Mouse (Mus musculus): ENCODE measurements at regions not wholly inside any gene's neighbourhood (a gene's known extent, or its start where the extent isn't known, plus 50 kb on each side); places are given as distances from the start of the nearest gene placed in this dataset.

DNA sequence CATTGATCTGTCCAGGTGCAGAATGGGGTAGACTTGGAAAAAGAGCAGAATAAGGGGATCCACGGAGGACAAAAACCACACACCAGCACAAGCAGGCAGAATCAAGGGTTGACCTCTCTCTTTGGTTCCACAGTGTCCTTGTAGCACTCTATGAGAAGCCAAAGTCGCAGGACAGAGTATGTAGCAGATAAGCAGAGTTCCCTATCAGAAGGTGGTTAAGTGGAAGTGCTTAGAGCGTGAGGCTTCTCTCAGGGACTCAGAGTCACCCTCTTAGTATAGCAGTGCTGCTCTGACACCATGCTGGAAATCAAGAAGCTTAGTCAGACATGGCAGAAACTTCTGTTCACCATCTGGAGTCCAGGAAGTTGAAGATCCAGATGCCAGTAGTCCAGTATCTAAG lies 338.2 kb downstream of the Gm49356 start:
- Histone ChIP-seq H3K9ac (replicated peaks) (no peak overlapping the region), H3K4me2 (replicated peaks) (no peak overlapping the region), H3K36me3 (no peaks in the 10 kb centered on the region), H3K27me3 (no peaks in the 10 kb centered on the region), H3K9me3 (no peaks in the 10 kb centered on the region), H3K4me3 (no peak overlapping the region), H3K27ac (replicated peaks) (no peak overlapping the region), H3K4me1 (no peaks in the 10 kb centered on the region)
- WGBS = 84% methylated on average over 3 of the region's 3 CpGs
- ATAC-seq (replicated peaks) = no peak

DNA sequence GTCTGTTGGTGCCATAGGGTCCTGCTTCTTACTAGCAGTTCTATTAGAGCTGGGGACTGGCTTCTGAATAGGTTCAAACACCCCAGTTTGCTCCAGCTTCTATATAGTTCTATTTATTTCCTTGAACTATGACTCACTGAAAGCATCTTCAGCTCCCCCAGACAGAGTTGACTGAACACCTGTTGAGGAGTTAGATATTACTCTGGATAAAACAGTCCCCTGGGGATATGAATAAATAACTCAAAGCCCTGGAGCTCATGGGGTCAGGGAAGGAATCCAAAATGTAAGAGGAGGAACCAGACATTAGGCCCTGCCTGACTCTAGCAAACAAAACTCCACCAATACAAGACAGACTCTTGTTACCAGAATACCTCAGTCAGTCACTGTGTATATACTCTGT lies 341.4 kb downstream of the Gm49356 start:
- Histone ChIP-seq H3K4me2 (replicated peaks) (no peak overlapping the region), H3K9ac (replicated peaks) (no peak overlapping the region), H3K27me3 (no peaks in the 10 kb centered on the region), H3K4me3 (no peak overlapping the region), H3K4me1 (no peaks in the 10 kb centered on the region), H3K36me3 (no peaks in the 10 kb centered on the region), H3K9me3 (no peaks in the 10 kb centered on the region), H3K27ac (replicated peaks) (no peak overlapping the region)
- no peak for ATAC-seq (replicated peaks)

DNA sequence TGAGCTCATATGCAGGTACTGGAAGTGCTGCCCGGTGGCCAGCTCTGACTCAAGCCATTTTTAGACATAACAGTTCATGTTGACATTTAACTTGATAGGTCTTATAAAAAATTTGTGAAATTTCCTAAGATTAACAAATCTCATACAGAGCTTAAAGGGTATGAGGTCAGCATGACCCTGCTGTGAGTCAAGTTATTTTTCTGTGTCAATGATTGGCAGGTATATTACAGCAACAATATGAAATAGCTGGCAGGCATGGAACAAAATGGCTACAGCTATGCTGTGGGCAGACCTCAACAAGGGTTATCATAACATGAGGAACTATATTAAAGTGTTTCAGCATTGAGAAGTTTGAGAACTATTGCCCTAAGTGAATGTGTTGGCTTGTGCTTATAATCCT lies 342.6 kb downstream of the Gm49356 start:
- ATAC-seq (replicated peaks) = no peak
- no peaks in the 10 kb centered on the region for H3K36me3 ChIP-seq
- no peaks in the 10 kb centered on the region for H3K9me3 ChIP-seq
- no peak overlapping the region for H3K4me2 ChIP-seq (replicated peaks)
- H3K27me3 ChIP-seq = no peaks in the 10 kb centered on the region
- no peak overlapping the region for H3K4me3 ChIP-seq
- H3K9ac ChIP-seq (replicated peaks) = no peak overlapping the region
- H3K4me1 ChIP-seq = no peaks in the 10 kb centered on the region
- 90% methylated on average over 1 of the region's 1 CpGs for WGBS
- H3K27ac ChIP-seq (replicated peaks) = no peak overlapping the region

DNA sequence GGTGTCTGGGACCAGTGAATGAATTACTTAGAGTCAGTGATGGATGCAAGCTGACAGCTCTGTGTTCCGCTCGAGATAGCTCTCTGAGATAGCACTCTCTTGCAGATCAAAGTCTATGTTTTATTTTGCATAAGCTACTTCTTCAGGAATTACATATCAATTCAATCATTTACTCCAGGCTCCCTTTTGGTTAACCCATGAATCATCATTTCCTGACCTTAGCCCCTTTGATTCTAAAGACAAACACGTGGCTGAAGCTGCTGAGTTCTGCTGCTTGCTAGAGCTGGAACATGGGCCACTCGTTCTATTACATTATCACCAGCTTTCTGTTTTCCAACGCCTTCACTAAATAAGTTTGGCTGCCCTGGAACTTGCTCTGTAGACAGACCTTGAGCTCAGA lies 343.2 kb downstream of the Gm49356 start:
- no peak overlapping the region for H3K4me3 ChIP-seq
- 90% methylated on average over 5 of the region's 5 CpGs for WGBS
- H3K9ac ChIP-seq (replicated peaks) = no peak overlapping the region
- no peaks in the 10 kb centered on the region for H3K36me3 ChIP-seq
- H3K4me1 ChIP-seq = no peaks in the 10 kb centered on the region
- H3K4me2 ChIP-seq (replicated peaks) = no peak overlapping the region
- ATAC-seq (replicated peaks) = no peak
- no peaks in the 10 kb centered on the region for H3K9me3 ChIP-seq
- H3K27ac ChIP-seq (replicated peaks) = no peak overlapping the region
- no peaks in the 10 kb centered on the region for H3K27me3 ChIP-seq

DNA sequence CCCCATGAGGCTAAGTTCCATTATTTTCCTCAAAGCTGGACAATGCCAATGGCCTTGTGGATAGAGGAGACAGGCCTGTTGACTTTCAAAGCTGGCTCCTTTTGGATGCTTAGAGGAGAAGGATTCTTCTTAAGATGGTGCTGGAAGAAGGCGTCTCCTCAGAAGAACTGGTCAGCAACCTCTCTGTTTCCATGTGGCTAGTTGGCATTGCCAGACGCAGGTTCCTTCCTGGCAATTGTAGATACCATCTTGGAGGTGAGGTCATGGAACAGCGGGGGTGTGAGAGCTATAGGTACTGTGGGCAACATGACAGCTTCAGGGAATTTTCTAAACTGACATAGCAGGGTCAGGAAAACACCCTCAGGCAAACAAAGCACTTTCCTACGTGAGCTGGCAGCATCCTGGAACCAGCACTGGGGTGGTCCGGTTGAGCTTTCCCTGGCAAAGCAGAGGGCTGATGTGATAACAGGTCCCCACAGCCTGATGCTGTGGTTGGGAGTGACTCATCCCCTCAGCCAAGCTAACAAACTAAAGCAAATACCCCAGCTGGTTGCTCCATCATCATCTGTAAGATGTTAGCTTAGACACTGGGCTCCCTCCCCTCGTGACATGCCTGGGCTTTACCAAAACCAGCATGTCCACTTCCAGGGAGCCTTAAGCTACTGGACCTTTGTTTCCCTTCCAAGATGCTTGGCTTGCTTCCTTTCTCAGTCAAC lies 348.5 kb downstream of the Gm49356 start:
- no peak overlapping the region for H3K27ac ChIP-seq (replicated peaks)
- H3K9me3 ChIP-seq = no peaks in the 10 kb centered on the region
- no peak overlapping the region for H3K9ac ChIP-seq (replicated peaks)
- H3K4me3 ChIP-seq = no peak overlapping the region
- H3K4me2 ChIP-seq (replicated peaks) = no peak overlapping the region
- no peak for ATAC-seq (replicated peaks)
- H3K4me1 ChIP-seq = no peaks in the 10 kb centered on the region
- no peaks in the 10 kb centered on the region for H3K36me3 ChIP-seq
- H3K27me3 ChIP-seq = no peaks in the 10 kb centered on the region
- WGBS = 85% methylated on average over 6 of the region's 6 CpGs

DNA sequence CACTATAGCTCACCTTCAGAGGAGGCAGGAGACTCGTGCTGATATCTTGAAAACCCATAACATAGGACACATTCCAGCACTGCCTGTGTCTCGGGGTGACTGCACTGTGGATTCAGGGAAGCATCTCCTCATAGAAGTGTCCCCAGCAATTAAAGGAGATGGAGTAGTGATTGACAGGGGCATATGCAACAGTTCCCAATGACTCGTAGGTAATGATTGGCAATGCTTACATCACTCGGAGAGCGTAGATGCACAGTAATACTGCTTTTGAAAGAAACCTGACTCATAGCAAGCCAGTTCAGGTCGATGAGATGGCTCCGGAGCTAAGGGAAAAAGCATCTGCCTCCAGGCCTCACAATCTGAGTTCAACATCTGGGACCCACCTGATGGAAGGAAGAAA lies 352.7 kb downstream of the Gm49356 start:
- H3K27ac ChIP-seq (replicated peaks) = no peak overlapping the region
- H3K9ac ChIP-seq (replicated peaks) = no peak overlapping the region
- no peak overlapping the region for H3K4me3 ChIP-seq
- H3K9me3 ChIP-seq = no peaks in the 10 kb centered on the region
- no peaks in the 10 kb centered on the region for H3K36me3 ChIP-seq
- H3K4me1 ChIP-seq = no peaks in the 10 kb centered on the region
- H3K27me3 ChIP-seq = no peaks in the 10 kb centered on the region
- no peak for ATAC-seq (replicated peaks)
- WGBS = 91% methylated on average over 7 of the region's 7 CpGs
- no peak overlapping the region for H3K4me2 ChIP-seq (replicated peaks)

DNA sequence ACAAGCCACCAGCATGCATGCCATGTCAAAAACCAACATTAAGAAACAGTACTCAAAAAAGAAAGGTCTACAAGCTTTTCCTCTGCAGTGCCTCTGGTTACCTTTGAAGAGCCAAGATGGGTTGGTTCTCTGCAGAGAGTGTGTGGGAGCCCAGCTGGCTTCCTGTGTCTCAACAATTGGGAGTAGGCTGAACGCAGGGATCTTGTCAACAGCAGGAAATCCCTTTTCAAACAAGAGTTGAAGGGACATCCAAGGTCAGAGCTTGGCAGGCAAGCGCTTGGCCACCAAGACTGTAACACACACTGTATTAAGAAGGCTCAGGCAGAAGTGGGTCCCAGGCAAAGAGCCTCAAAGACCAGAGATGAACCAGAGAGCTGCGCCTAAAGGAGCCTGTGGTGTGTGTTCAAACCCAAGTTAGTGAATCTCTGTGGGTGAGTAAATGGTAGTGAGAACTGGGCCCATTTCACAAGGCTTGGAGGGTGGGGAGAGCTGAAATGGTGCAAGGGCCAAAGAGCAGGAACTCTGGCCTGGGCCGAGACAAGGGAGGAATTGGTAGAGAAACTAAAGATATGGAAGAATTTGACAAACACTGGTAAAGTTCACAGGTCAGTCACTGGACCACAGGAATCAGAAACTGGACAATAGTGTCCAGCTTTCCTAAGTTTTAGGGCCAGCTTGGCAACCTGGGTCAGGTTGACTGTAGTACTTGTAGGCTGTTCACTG lies 357.0 kb downstream of the Gm49356 start:
- H3K4me1 ChIP-seq = no peaks in the 10 kb centered on the region

DNA sequence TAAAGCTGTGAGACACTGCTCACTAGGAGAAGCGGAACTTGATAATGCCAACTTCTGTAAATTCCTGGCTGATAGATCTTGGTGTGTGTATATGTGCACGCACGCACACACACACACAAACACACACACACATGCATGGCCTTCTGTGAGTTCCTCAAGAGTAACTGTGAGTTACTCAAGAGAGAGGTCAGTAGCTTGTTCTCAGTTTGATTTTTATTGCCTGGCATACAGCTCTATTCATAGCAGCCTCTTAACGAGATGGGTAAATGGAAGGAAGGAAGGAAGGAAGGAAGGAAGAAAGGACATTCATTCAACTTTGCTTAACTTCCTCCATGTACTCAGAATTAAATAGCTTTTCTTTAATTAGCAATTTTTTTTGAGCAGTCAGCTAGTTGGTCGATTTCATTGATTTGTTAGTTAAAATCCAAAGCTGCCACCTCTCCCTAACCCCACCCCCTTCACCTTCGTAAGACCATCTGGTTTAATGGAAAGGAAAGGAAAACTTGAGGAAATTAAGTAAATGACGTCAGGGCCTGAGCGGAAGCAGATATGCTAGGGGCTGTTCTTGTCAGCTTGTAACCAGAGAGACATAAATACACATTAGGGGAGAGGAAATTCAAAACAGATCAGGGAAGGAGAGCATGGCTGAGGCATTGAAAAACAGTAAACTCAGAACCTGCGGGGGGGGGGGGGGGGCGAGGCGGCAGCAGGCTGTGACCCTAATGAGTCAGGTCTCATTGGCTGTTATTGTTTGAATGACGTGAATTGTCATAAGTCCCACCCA lies 359.6 kb downstream of the Gm49356 start:
- Histone ChIP-seq H3K9me3 (no peaks in the 10 kb centered on the region), H3K9ac (replicated peaks) (no peak overlapping the region), H3K27me3 (no peaks in the 10 kb centered on the region), H3K4me1 (no peaks in the 10 kb centered on the region), H3K4me3 (no peak overlapping the region), H3K4me2 (replicated peaks) (no peak overlapping the region), H3K27ac (replicated peaks) (no peak overlapping the region), H3K36me3 (no peaks in the 10 kb centered on the region)
- ATAC-seq (replicated peaks) = no peak
- WGBS = 57% methylated on average over 11 of the region's 12 CpGs

More for the DNA sequence above, 357.0 kb downstream of the Gm49356 start:
- no peaks in the 10 kb centered on the region for H3K36me3 ChIP-seq
- H3K4me2 ChIP-seq (replicated peaks) = no peak overlapping the region
- no peak overlapping the region for H3K27ac ChIP-seq (replicated peaks)
- H3K9me3 ChIP-seq = no peaks in the 10 kb centered on the region
- WGBS = 81% methylated on average over 4 of the region's 4 CpGs
- H3K27me3 ChIP-seq = no peaks in the 10 kb centered on the region
- no peak for ATAC-seq (replicated peaks)
- no peak overlapping the region for H3K4me3 ChIP-seq
- H3K9ac ChIP-seq (replicated peaks) = no peak overlapping the region

DNA sequence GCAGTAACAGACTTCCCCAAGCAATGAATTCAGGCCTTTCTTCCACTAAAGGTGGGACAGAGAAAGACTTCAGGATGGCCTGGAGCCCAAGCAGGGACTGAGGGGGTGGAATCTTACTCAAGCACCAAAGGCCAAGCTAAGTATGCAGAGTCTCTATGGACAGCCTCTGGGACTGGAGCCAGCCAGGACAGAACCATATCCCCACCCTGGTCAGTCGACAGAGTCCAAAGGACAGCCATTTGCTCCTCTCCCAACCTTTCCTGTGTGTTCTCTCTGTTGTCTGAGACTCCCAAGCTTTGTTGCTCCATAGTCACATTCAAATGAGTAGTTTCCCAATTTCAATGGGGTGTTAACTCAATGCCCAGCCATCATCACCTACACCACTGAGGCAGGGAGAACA lies 372.3 kb downstream of the Gm49356 start:
- no peak for ATAC-seq (replicated peaks)
- 69% methylated on average over 1 of the region's 1 CpGs for WGBS
- no peak overlapping the region for H3K4me3 ChIP-seq
- H3K36me3 ChIP-seq = no peaks in the 10 kb centered on the region
- no peak overlapping the region for H3K9ac ChIP-seq (replicated peaks)
- H3K27me3 ChIP-seq = no peaks in the 10 kb centered on the region
- H3K4me2 ChIP-seq (replicated peaks) = no peak overlapping the region
- H3K4me1 ChIP-seq = no peaks in the 10 kb centered on the region
- no peak overlapping the region for H3K27ac ChIP-seq (replicated peaks)
- H3K9me3 ChIP-seq = no peaks in the 10 kb centered on the region

DNA sequence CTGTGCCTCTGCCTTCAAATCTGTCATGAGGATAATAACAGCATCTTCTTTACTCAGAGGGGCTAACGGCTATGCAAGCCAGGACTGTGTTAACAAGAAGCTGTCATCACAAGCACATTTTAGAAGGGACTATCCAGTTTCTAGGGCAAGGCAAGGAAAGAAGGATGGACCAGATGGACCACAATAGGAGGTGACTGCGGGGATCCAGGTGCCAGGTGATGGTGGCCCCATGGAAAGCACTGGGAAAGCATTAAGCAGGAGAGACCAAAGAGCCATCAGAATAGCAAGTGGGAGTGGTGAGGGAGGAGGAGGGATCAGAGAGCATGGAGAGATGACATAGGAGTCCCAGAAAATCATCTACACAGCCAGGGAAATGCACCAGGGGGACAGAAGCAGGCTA lies 373.3 kb downstream of the Gm49356 start:
- no peaks in the 10 kb centered on the region for H3K4me1 ChIP-seq
- no peaks in the 10 kb centered on the region for H3K9me3 ChIP-seq
- WGBS = 80% methylated on average over 2 of the region's 2 CpGs
- H3K4me2 ChIP-seq (replicated peaks) = no peak overlapping the region
- no peak overlapping the region for H3K4me3 ChIP-seq
- no peak overlapping the region for H3K27ac ChIP-seq (replicated peaks)
- H3K36me3 ChIP-seq = no peaks in the 10 kb centered on the region
- no peak overlapping the region for H3K9ac ChIP-seq (replicated peaks)
- ATAC-seq (replicated peaks) = no peak
- H3K27me3 ChIP-seq = no peaks in the 10 kb centered on the region

DNA sequence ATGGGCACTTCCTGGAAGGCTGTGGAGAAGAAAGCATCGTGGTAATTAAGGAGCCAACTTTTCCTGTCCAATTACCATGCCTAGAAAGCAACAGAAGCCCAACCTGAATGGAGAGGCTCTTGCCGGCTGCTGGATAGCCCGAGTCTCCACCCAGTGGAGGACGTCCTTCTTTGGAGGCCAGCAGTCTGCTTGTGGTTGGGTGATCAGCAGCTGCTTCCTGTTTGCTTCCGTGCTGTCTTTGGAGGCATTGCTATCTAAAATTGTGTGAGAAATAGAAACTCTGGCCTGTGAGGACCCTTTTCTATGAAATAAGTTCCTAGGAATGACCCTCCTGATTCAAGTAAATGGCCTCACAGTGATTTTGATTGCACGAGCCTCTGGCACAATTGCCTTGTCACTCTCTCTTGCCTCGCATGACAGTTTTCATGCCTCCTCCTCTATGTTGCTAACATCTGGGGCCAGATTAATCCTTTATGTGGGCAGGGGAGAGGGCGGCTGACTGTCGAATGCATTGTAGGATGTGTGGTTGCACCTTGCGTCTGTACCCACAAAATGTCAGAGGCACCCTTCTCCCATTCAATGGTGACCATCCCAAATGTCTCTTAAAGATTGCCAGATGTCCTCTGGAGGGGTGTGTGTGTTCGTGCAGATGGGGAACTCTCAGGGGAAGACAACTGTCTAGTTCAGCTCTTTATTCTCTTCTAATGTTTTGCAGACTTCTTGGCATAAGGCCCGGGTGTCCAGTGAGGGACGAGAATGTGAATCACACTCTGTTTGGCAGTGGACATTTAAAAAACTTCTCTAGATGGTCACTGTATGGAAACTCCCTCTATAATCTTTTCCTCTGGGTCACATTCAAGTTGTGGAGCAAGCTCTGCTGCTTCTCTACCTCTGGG lies 374.6 kb downstream of the Gm49356 start:
- Histone ChIP-seq H3K4me1 (no peaks in the 10 kb centered on the region), H3K4me2 (replicated peaks) (no peak overlapping the region), H3K9ac (replicated peaks) (no peak overlapping the region), H3K27me3 (no peaks in the 10 kb centered on the region), H3K9me3 (no peaks in the 10 kb centered on the region), H3K4me3 (no peak overlapping the region), H3K27ac (replicated peaks) (no peak overlapping the region), H3K36me3 (no peaks in the 10 kb centered on the region)
- 73% methylated on average over 13 of the region's 13 CpGs for WGBS
- ATAC-seq (replicated peaks) = no peak

All from forebrain, embryonic 15.5 days (tissue).